Mouse (Mus musculus) urinary bladder, postnatal 10 days (tissue): ENCODE data around the gene Nfatc3.

Experiments used
- DNase-seq: peaks from one replicate; pipeline ENCODE4 v3.0.0; 2022; ENCODE audit warnings: low spot score

Gene Nfatc3

GRCm38 (mm10) chr8:106126055-106126454, 67.4 kb downstream of the Nfatc3 start:
- DNase-seq = no peak

- DNase-seq = no peak
Measured at GRCm38 (mm10) chr8:106127054-106127453, 68.4 kb downstream of the Nfatc3 start.

DNA sequence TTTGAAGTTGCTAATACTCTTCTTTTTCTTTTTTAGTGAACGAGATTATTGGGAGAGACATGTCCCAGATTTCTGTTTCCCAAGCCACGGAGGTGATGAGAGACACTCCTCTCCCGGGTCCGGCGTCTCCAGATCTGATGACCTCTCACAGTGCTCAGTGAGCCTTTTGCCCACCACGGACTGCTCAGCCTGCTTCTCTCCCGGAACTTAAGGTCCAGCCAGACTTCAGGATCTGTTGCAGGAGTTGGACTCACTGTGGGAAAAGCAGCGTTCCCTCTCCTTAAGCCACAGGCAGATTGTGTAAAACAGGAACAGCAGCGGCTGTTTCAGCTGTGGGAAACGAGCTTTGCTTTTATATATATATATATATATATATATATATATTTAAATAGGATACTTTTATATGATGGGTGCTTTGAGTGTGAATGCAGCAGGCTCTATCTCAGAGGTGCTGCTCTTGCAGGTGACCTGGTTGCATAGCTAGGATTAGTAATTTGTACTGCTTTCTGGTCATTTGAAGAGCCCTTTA, 69.3 kb downstream of the Nfatc3 start:
- peak; percentile 58 for DNase-seq

DNA sequence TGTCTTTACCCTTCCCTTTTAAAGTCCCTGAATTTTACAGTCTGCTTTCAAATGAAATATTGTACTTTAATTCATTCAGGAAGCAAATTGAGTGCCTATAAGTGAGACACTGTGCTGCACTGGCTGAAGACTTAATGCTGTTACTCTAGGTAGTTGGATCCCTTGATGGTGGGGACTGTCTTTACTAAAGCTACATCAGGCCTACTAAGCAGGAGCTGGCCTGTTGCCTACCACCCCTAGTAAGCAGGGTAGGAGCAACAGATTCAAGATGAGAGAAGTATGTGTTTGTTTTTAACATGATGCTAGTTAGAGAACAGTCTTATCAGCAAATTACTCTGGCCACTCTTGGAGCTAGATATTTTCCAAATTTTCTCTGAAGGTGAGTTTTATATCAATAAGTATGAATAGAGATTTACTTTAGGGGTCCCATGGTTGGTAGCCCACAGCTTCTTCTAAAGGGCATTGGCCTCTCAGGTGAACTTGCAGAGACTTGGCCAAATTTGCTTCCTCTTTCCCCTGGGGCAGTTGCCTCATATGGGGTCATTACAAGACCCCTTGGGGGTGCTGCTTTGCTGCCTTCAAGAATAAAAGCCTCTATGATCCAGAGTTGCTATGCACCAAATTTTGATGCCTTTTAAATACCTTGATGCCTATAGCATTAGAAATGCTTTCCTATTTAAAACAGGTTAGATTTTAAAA, 70.7 kb downstream of the Nfatc3 start:
- DNase-seq = no peak

GRCm38 (mm10) chr8:106129997-106130396, 71.4 kb downstream of the Nfatc3 start:
- DNase-seq = no peak

DNA sequence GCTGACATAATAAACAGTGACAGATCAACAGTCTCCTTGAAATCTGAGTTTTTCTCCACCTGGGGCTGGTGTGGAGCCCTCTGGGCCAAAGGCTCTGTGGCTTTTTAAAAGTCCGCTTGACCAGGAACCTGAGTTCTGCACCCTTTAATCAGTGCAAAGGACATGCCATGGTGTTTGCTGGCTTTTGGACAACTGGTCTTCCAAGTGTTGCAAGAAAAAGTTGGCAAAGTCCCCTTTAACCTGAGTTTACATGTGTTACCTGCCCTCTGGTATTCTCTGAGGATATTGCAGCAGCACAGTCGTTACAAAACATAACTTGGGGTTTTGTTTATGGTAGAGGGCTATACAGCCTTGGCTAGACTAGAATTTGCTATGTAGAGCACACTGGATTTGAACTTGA, 71.9 kb downstream of the Nfatc3 start:
- DNase-seq = no peak

DNA sequence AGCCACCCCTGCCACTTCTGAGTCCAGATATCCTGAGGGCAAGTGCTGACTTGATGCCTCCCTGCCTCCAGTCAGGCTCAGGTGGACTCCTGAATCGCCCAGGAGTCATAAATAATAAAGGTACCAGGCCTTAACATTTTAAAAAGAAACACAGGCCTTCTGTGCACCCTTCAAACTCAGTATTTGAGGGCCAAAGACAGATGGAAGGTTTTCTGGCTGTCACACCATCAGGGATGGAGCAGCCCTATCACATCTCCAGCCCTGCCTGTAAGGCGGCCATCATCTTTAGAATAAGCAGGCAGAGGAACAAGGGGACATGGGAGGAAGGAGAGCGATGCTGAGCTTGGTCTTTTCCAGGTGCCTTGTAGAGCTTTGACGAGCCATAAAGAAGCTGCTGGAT, 72.4 kb downstream of the Nfatc3 start:
- DNase-seq = no peak

DNA sequence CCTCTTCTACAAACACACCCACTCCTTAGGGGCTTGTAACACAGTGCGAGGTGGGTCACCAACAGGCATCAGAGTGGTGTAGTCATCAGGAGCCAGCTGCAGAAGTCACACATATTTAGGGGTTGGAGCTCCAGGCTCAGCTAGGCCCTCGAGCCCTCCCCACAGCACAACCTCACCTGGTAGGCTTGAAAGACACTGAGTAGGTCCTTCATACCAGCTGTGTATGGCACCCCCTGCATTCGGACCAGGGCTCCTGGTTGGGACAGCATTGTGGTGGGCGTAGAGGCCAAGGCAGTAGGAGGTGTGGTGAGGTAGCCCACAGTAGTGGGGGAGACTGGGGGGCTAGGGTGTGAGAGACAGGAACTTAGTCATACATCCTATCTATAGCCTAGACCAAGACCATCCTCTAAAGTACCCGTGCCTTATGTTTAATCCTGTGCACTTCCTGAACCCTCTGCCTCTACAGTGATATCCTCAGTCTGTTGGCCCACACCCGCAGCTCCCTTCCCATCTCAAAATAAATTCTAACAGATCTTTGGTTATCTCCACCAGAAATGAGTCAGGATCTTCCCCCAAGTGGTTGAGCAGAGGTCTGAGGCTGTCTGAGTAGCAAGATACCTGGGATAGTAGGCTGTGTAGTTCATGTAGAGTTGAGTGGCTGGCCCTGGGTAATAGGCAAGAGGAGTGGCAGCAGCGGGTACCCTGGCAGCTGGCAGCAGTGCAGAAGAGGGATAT, 73.0 kb downstream of the Nfatc3 start:
- DNase-seq = no peak

- no peak for DNase-seq
Measured at GRCm38 (mm10) chr8:106132356-106132755, 73.7 kb downstream of the Nfatc3 start.

GRCm38 (mm10) chr8:106133526-106133925, 74.9 kb downstream of the Nfatc3 start:
- no peak for DNase-seq

- DNase-seq = no peak
Measured at GRCm38 (mm10) chr8:106133946-106134345, 75.3 kb downstream of the Nfatc3 start.

- peak; percentile 47 for DNase-seq
Measured at GRCm38 (mm10) chr8:106134751-106135571, 76.3 kb downstream of the Nfatc3 start.

DNA sequence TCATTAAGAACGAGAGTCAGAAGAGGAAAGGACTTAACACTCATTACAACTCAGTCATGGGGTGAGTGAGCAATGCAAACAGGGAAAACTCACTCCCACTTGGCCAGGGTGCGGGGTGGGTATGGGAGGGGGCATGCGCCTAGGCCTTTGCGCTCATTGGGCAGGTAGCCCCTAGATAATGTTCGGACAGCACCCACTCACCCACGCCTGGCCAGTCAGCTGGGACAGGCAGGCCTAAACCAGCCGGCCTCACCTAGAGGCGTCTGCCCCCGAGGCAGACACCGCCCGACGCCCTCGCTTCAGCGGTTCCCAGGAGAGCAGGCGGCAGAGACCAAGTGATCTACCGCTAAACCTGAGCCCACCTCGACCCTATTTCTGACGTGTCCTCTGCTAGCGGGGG, 77.0 kb downstream of the Nfatc3 start:
- DNase-seq = no peak

- peak; percentile 47 for DNase-seq
Measured at GRCm38 (mm10) chr8:106136156-106137130, 77.8 kb downstream of the Nfatc3 start, which contains the start of gene Esrp2. Gene Esrp2, minus strand, starts transcription at chr8:106136974.

GRCm38 (mm10) chr8:106137218-106137905, 78.7 kb downstream of the Nfatc3 start:
- no peak for DNase-seq

GRCm38 (mm10) chr8:106137906-106138477, 79.4 kb downstream of the Nfatc3 start:
- DNase-seq = no peak

- no peak for DNase-seq
Measured at GRCm38 (mm10) chr8:106138616-106139015, 80.0 kb downstream of the Nfatc3 start.

- DNase-seq = no peak
Measured at GRCm38 (mm10) chr8:106140191-106140590, 81.6 kb downstream of the Nfatc3 start.

GRCm38 (mm10) chr8:106140769-106141168, 82.1 kb downstream of the Nfatc3 start:
- DNase-seq = no peak

- no peak for DNase-seq
Measured at GRCm38 (mm10) chr8:106145331-106145730, 86.7 kb downstream of the Nfatc3 start.
